9 mouse cellular contexts compared by ENCODE assay signal in genomic region chr10:71225894-71226293, GRCm38 (mm10). TPM values are rescaled to one million over a fixed set of nuclear protein-coding genes. Genes with fewer than 3 reads are reported as not detected.
DNase-seq lines count a peak whose midpoint lies in the region; ATAC-seq and TF ChIP-seq lines count a peak whose summit lies in the region.
"Had no signal": no experiment of that assay in that cellular context is flagged by ENCODE, and none has a peak within 500 bp of the region (broad histone marks: within the 10 kb centered on the region; RNA-seq: fewer than 3 reads in every experiment).

No protein-coding gene starts in this region.

- intact Hi-C loops in gastrocnemius, adult 2 months (cut with DNase I) = no loop called here

- ATAC-seq in kidney, postnatal 0 days (replicated peaks; ENCODE audit: low FRiP score, low read depth) = no peak
- ATAC-seq in liver, embryonic 11.5 days (replicated peaks; ENCODE audit: low FRiP score) = peak; percentile 48; the same call in 1 of the 2 replicates
- no peak for ATAC-seq in neural tube, embryonic 11.5 days (ENCODE audit: insufficient read depth, low FRiP score, low TSS enrichment)
- ATAC-seq in stomach, postnatal 0 days (ENCODE audit: low FRiP score, low TSS enrichment) = 0 out of 2 replicates have a peak, but pooled peaks have one; percentile 59

- H3K27me3 ChIP-seq in kidney, postnatal 0 days (ENCODE audit: insufficient read depth, low read length) = no peaks in the 10 kb centered on the region
- H3K27me3 ChIP-seq in liver, embryonic 11.5 days (replicated peaks; ENCODE audit: control insufficient read depth, insufficient read depth, low read length) = no peaks in the 10 kb centered on the region
- no peaks in the 10 kb centered on the region for H3K27me3 ChIP-seq in neural tube, embryonic 11.5 days (ENCODE audit: control insufficient read depth, insufficient read depth, low read length)
- H3K27me3 ChIP-seq in stomach, postnatal 0 days (ENCODE audit: control insufficient read depth, insufficient read depth, low read length) = no peaks in the 10 kb centered on the region
- H3K27me3 ChIP-seq: embryonic facial prominence, embryonic 13.5 days had no signal

- H3K4me1 ChIP-seq in kidney, postnatal 0 days (replicated peaks; ENCODE audit: insufficient read depth, low read length) = no peaks in the 10 kb centered on the region
- H3K4me1 ChIP-seq in liver, embryonic 11.5 days (replicated peaks; ENCODE audit: control insufficient read depth, insufficient read depth, low read length) = no peaks in the 10 kb centered on the region
- no peaks in the 10 kb centered on the region for H3K4me1 ChIP-seq in neural tube, embryonic 11.5 days (ENCODE audit: control insufficient read depth, insufficient read depth, low read length)
- no peaks in the 10 kb centered on the region for H3K4me1 ChIP-seq in stomach, postnatal 0 days (replicated peaks; ENCODE audit: control insufficient read depth, insufficient read depth)
- H3K4me1 ChIP-seq: embryonic facial prominence, embryonic 13.5 days had no signal

- no peaks in the 10 kb centered on the region for H3K9me3 ChIP-seq in kidney, postnatal 0 days (replicated peaks; ENCODE audit: low read length)
- H3K9me3 ChIP-seq in liver, embryonic 11.5 days (ENCODE audit: control insufficient read depth, low read length) = no peaks in the 10 kb centered on the region
- no peaks in the 10 kb centered on the region for H3K9me3 ChIP-seq in neural tube, embryonic 11.5 days (ENCODE audit: control insufficient read depth, low read length)
- H3K9me3 ChIP-seq in stomach, postnatal 0 days (ENCODE audit: control insufficient read depth, low read length) = no peaks in the 10 kb centered on the region

- H3K27ac ChIP-seq in gastrocnemius, adult 2 months = no peak overlapping the region
- H3K27ac ChIP-seq in kidney, postnatal 0 days = no peak overlapping the region
- no peak overlapping the region for H3K27ac ChIP-seq in liver, embryonic 11.5 days (ENCODE audit: low read depth, low read length)
- no peak overlapping the region for H3K27ac ChIP-seq in neural tube, embryonic 11.5 days (ENCODE audit: low read depth, low read length)
- no peak overlapping the region for H3K27ac ChIP-seq in stomach, postnatal 0 days (replicated peaks)
- H3K27ac ChIP-seq: embryonic facial prominence, embryonic 13.5 days had no signal

- H3K9ac ChIP-seq in kidney, postnatal 0 days (ENCODE audit: low read depth, low read length) = no peak overlapping the region
- H3K9ac ChIP-seq in liver, embryonic 11.5 days (ENCODE audit: low read depth, low read length) = no peak overlapping the region
- no peak overlapping the region for H3K9ac ChIP-seq in neural tube, embryonic 11.5 days (ENCODE audit: low read length)
- no peak overlapping the region for H3K9ac ChIP-seq in stomach, postnatal 0 days (ENCODE audit: low read length)
- H3K9ac ChIP-seq: embryonic facial prominence, embryonic 13.5 days had no signal

- DNase-seq in 3134 (ENCODE audit: extremely low read depth, insufficient read length, low spot score) = peak; percentile 15
- DNase-seq in T-cell, adult 2 months (ENCODE audit: low spot score) = peak; percentile 61
- peak; percentile 91 to 96 for DNase-seq in cerebellum, postnatal 14 days
- DNase-seq in gastrocnemius, adult 2 months = peak; percentile 87
- DNase-seq in kidney, postnatal 0 days (ENCODE audit: low spot score) = peak; percentile 85
- peak; percentile 70 for DNase-seq in liver, embryonic 11.5 days (ENCODE audit: low spot score)
- peak; percentile 76 for DNase-seq in neural tube, embryonic 11.5 days (ENCODE audit: low spot score)
- peak; percentile 74 for DNase-seq in stomach, postnatal 0 days (ENCODE audit: low spot score)

- TF ChIP-seq EP300 in stomach, postnatal 0 days (optimal IDR thresholded peaks at IDR 0.05) = no peak

- peaks cover 40% of the 10 kb centered on the region for H3K36me3 ChIP-seq in kidney, postnatal 0 days (ENCODE audit: insufficient read depth, low read length)
- H3K36me3 ChIP-seq in liver, embryonic 11.5 days (ENCODE audit: control insufficient read depth, insufficient read depth, low read length) = peaks cover 54% of the 10 kb centered on the region; the same call in 1 of the 2 replicates
- peaks cover 7% of the 10 kb centered on the region; the same call in 1 of the 2 replicates for H3K36me3 ChIP-seq in neural tube, embryonic 11.5 days (ENCODE audit: control insufficient read depth, insufficient read depth, low read length)
- H3K36me3 ChIP-seq in stomach, postnatal 0 days (ENCODE audit: control insufficient read depth, insufficient read depth, low read length) = peaks cover 12% of the 10 kb centered on the region; the same call in 1 of the 2 replicates

- 42% methylated on average over 7 of the region's 7 CpGs for WGBS in kidney, postnatal 0 days
- 43% methylated on average over 7 of the region's 7 CpGs for WGBS in liver, embryonic 11.5 days
- WGBS in neural tube, embryonic 11.5 days = 43% methylated on average over 7 of the region's 7 CpGs
- WGBS in stomach, postnatal 0 days = 34% methylated on average over 7 of the region's 7 CpGs

- no peak overlapping the region for H3K4me2 ChIP-seq in kidney, postnatal 0 days (ENCODE audit: low read length)
- H3K4me2 ChIP-seq in liver, embryonic 11.5 days = no peak overlapping the region
- H3K4me2 ChIP-seq in neural tube, embryonic 11.5 days (ENCODE audit: low read depth) = no peak overlapping the region
- H3K4me2 ChIP-seq in stomach, postnatal 0 days (replicated peaks; ENCODE audit: low read depth) = no peak overlapping the region
- H3K4me2 ChIP-seq: embryonic facial prominence, embryonic 13.5 days had no signal

- no peak overlapping the region for H3K4me3 ChIP-seq in gastrocnemius, adult 2 months
- no peak overlapping the region for H3K4me3 ChIP-seq in kidney, postnatal 0 days (replicated peaks; ENCODE audit: low read depth, low read length)
- no peak overlapping the region for H3K4me3 ChIP-seq in liver, embryonic 11.5 days (ENCODE audit: low read depth, low read length)
- H3K4me3 ChIP-seq in neural tube, embryonic 11.5 days (ENCODE audit: low read depth, low read length) = no peak overlapping the region
- no peak overlapping the region for H3K4me3 ChIP-seq in stomach, postnatal 0 days (ENCODE audit: low read depth, low read length)
- H3K4me3 ChIP-seq: embryonic facial prominence, embryonic 13.5 days had no signal

- peak; percentile 92 for TF ChIP-seq CTCF in gastrocnemius, adult 2 months (IDR thresholded peaks at IDR 0.05)
- peak; percentile 95 for TF ChIP-seq CTCF in kidney, postnatal 0 days (IDR thresholded peaks at IDR 0.05; ENCODE audit: low read depth)
- peak; percentile 88 for TF ChIP-seq CTCF in stomach, postnatal 0 days (IDR thresholded peaks at IDR 0.05; ENCODE audit: low read depth)

RNA-seq across cellular contexts. Expression of gene Tfam, which starts 12.2 kb away (rescaled TPM):
- total RNA-seq in gastrocnemius, adult 2 months (2021) = 10 to 100 TPM; 44.5 to 55.6 TPM
- 75.2 and 77.9 TPM in 2 replicates for polyA plus RNA-seq in kidney, postnatal 0 days (2015; fragmentation: Nextera tagmentation; extraction: Ambion mirVana)
- 104 and 105 TPM in 2 replicates for polyA plus RNA-seq in liver, embryonic 11.5 days (2014; fragmentation: Nextera tagmentation; extraction: Ambion mirVana)
- 75.5 and 80.6 TPM in 2 replicates for polyA plus RNA-seq in neural tube, embryonic 11.5 days (2014; fragmentation: Nextera tagmentation; extraction: Ambion mirVana)
- polyA plus RNA-seq in stomach, postnatal 0 days (2015; fragmentation: Nextera tagmentation; extraction: Ambion mirVana) = 33.2 and 35.2 TPM in 2 replicates

RNA-seq across cellular contexts. Expression of gene Ube2d1, which starts 59.2 kb away (rescaled TPM):
- total RNA-seq in gastrocnemius, adult 2 months (2021) = 100 to 1,000 TPM; 162 to 211 TPM
- 56.4 and 58.0 TPM in 2 replicates for polyA plus RNA-seq in kidney, postnatal 0 days (2015; fragmentation: Nextera tagmentation; extraction: Ambion mirVana)
- 34.7 and 41.6 TPM in 2 replicates for polyA plus RNA-seq in liver, embryonic 11.5 days (2014; fragmentation: Nextera tagmentation; extraction: Ambion mirVana)
- 195 and 199 TPM in 2 replicates for polyA plus RNA-seq in neural tube, embryonic 11.5 days (2014; fragmentation: Nextera tagmentation; extraction: Ambion mirVana)
- polyA plus RNA-seq in stomach, postnatal 0 days (2015; fragmentation: Nextera tagmentation; extraction: Ambion mirVana) = 25.6 and 30.7 TPM in 2 replicates

Comparison
In these comparisons a context has a peak if more than half of its experiments do, and no peak if none do; other contexts are left out.
1. DNase-seq: peak in every context shown above with its lines; median percentile 94 in cerebellum, postnatal 14 days; 87 in gastrocnemius, adult 2 months; 85 in kidney, postnatal 0 days; 76 in neural tube, embryonic 11.5 days; 74 in stomach, postnatal 0 days; 70 in liver, embryonic 11.5 days; 61 in T-cell, adult 2 months; 15 in 3134.
2. ATAC-seq: peak in liver, embryonic 11.5 days (single experiment) and stomach, postnatal 0 days (single experiment); none in kidney, postnatal 0 days (single experiment) and neural tube, embryonic 11.5 days (single experiment).
3. Peak in every context shown above with its lines, with median percentiles within 50 percentile points of each other: CTCF ChIP-seq.